Mouse (Mus musculus): ENCODE measurements around the gene Dpp6.

DNA sequence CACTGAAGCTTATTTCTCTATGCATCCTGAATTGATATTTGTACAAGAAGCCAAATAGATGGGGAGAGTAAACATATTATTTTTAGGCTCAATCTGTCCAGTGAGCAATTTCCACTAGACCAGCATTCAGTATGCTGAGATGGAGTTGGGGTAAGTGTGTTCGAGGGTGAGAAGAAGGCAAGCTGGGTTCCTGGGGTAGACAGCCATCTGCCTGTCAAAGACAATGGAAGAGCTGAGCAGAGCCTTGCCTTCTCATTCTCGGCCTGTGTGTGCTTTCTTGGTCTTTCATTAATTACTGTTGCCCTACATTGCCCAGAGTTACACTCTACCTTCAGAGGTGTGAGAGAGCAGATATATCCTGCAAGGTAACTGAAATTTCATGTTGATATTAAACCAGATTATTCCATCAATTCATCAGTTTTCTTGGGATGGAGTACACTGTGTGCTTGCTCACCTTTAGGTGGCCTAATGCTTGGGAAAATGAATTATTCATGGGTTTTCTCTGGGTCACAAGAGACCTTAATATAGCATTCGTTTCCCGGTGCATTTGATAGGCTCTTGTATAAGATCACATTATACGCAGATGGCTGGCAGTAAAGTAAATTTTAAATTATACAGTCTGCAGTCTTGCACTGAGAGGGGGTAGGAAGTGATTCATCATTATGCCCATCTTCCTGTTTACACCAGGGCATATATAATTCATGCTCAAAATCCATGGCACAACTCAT is 374.4 kb downstream of the Dpp6 start:
- TF ChIP-seq CTCF (IDR thresholded peaks at IDR 0.05; ENCODE audit: extremely low read depth, insufficient read depth, low read length) (no peak), POLR2A (IDR thresholded peaks at IDR 0.05; ENCODE audit: extremely low read depth, insufficient read depth, low read length) (no peak)

Data from cortical plate, adult 2 months (tissue).